Mouse (Mus musculus) C2C12 (cell line): Measurements from ENCODE around the gene A330070K13Rik. TPM values are rescaled to one million over a fixed set of nuclear protein-coding genes. Genes with fewer than 3 reads are reported as not detected.

Experiments used
- H3K27me3 ChIP-seq: one replicate; pipeline ENCODE4 v1.6.1; 2011; ENCODE audit not compliant: control insufficient read depth, insufficient read depth, insufficient read length
- H3K36me3 ChIP-seq: one replicate; pipeline ENCODE4 v1.6.1; 2011; ENCODE audit not compliant: control insufficient read depth, insufficient read depth
- H3K4me3 ChIP-seq: one replicate; pipeline ENCODE4 v1.5.1; 2011; ENCODE audit warnings: mild to moderate bottlenecking, control low read depth; ENCODE audit not compliant: poor library complexity, insufficient read depth, severe bottlenecking
- H3K79me2 ChIP-seq: one replicate; pipeline ENCODE4 v1.6.1; 2011; ENCODE audit not compliant: control insufficient read depth, insufficient read depth
- H3K79me3 ChIP-seq: one replicate; pipeline ENCODE4 v1.6.1; 2011; ENCODE audit warnings: low read depth, control low read depth
- H3ac ChIP-seq: one replicate; pipeline ENCODE3; 2011; ENCODE audit warnings: low read depth; ENCODE audit not compliant: control insufficient read depth, insufficient read length
- CEBPB ChIP-seq: IDR thresholded peaks from one replicate; pipeline ENCODE4 v1.6.1; 2011; ENCODE audit warnings: low read depth, mild to moderate bottlenecking, control low read depth, moderate library complexity
- CTCF ChIP-seq: IDR thresholded peaks from one replicate; pipeline ENCODE4 v1.5.1; 2011; ENCODE audit not compliant: control insufficient read depth, insufficient read depth, insufficient read length
- FOSL1 ChIP-seq: IDR thresholded peaks from one replicate; pipeline ENCODE4 v1.8.0; 2011; ENCODE audit warnings: mild to moderate bottlenecking, low read length; ENCODE audit not compliant: poor library complexity, insufficient read depth, severe bottlenecking
- MAX ChIP-seq: IDR thresholded peaks from one replicate; pipeline ENCODE4 v1.6.1; 2011; ENCODE audit warnings: mild to moderate bottlenecking, control low read depth
- MYOD1 ChIP-seq: IDR thresholded peaks from one replicate; pipeline ENCODE4 v1.6.1; 2011; ENCODE audit warnings: low read depth; ENCODE audit not compliant: control insufficient read depth, insufficient read length
- MYOG ChIP-seq: IDR thresholded peaks from one replicate; pipeline ENCODE4 v1.6.1; 2011; ENCODE audit not compliant: control insufficient read depth, insufficient read length; ENCODE audit errors: extremely low read depth
- USF1 ChIP-seq: IDR thresholded peaks from one replicate; pipeline ENCODE4 v1.6.1; 2011; ENCODE audit warnings: low read depth, mild to moderate bottlenecking, control low read depth, moderate library complexity
- long read RNA-seq, 2 experiments: library from polyadenylated mRNA; unstranded; transcript quantifications; one replicate each; pipeline ENCODE4 v2.0.0; 2019 to 2020
- polyA plus RNA-seq: library from polyadenylated mRNA; unstranded; fragments of >200 nt; fragmentation: generic; extraction: Trizol; gene quantifications from one replicate; pipeline ENCODE4 v1.2.1, GENCODE M21; 2012; ENCODE audit warnings: missing spikeins

The A330070K13Rik gene
- not detected for polyA plus RNA-seq
- long read RNA-seq, experiment 1 = 0 reads
- long read RNA-seq, experiment 2 = 0 reads

DNA sequence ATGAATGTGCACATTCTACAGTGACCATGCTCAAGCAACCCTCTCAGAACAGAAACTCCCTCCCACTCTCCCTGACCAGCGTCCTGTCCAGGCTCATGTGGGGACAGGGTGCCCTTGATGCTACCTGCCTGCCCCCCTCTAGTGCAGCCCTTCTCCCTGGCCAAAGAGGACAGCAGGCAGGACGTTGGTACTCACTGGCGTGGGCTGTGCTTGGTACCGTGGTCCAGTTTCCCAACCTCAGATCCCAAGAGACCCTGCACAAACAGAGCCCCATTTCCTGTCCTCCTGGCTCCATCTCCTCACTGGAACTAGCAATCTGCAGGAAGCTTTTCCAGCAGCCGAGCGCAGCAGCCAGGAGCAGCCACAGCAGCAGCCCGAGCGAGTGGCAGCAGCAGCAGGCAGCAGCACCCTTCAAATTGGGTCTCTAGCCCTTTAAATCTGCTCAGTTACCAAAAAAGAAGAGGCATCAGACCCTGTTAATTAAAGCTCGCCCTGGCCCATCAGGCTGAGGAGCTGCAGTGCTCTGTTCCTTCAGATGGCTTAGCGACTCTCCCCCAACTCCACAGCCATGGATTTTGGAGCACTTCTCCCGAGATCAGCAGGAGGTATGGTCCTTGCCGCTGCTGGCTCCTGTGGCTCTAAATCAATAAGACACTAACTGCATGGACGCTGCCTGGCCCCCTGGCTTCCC is at the start of gene A330070K13Rik:
A330070K13Rik (minus strand) TSS at position 410 of the 691 bp plus-strand sequence.
- Histone ChIP-seq H3K79me2 (no peaks in the 10 kb centered on the region), H3K4me3 (no peak within 1 kb of the TSS), H3ac (no peak within 1 kb of the TSS), H3K79me3 (no peaks in the 10 kb centered on the region), H3K27me3 (peaks cover 3% of the 10 kb centered on the region), H3K36me3 (no peaks in the 10 kb centered on the region)
- TF ChIP-seq MYOG (no peak), USF1 (no peak), CTCF (no peak), MYOD1 (no peak), FOSL1 (no peak), MAX (no peak), CEBPB (no peak)

DNA sequence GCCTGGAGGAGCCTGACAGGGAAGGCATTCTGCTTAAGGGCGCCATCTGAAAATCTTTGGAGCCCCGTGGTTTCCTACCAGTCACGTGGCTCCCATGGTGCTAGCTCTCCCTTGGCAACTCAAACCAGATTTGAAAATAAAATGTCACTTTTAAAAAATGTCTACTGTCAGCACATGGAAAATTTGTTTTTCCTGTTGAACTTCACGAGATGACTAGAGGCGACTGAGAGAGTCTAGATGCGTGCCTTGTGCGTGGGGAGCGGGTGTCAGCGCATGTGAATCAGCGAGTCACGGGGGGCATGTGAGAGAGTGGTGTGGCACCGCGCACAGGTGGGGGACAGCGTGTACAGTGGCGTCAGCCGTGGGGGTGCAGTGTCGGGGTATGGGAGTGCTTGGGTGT is 27.1 kb upstream of the A330070K13Rik start:
- TF ChIP-seq MAX (no peak), FOSL1 (no peak), CEBPB (no peak), CTCF (no peak), USF1 (no peak), MYOD1 (no peak), MYOG (no peak)
- Histone ChIP-seq H3K27me3 (no peaks in the 10 kb centered on the region), H3ac (no peak overlapping the region), H3K36me3 (no peaks in the 10 kb centered on the region), H3K79me3 (no peaks in the 10 kb centered on the region), H3K79me2 (no peaks in the 10 kb centered on the region), H3K4me3 (no peak overlapping the region)

DNA sequence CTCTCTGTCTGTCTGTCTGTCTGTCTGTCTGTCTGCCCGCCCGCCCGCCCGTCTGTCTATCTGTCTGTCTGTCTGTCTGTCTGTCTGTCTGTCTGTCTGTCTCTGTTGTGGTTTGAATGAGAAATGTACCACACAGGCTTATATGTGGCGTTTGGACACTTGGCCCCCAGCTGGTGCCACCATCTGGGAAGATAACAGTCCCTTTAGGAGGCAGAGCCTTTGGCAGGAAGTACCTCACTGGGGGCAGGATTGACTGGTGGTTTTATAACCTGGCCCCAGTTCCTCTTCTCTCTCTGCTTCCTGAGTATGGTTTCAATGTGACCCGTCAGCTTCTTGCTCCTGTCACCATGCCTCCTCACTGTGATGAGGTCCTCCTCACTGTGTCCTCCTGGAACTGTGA is 25.3 kb upstream of the A330070K13Rik start:
- H3K27me3 ChIP-seq = no peaks in the 10 kb centered on the region
- TF ChIP-seq USF1 = no peak
- no peak for TF ChIP-seq MYOD1
- TF ChIP-seq CTCF = no peak
- TF ChIP-seq CEBPB = no peak
- no peak for TF ChIP-seq FOSL1
- H3K79me3 ChIP-seq = no peaks in the 10 kb centered on the region
- no peak overlapping the region for H3K4me3 ChIP-seq
- no peak overlapping the region for H3ac ChIP-seq
- H3K79me2 ChIP-seq = no peaks in the 10 kb centered on the region
- H3K36me3 ChIP-seq = no peaks in the 10 kb centered on the region

DNA sequence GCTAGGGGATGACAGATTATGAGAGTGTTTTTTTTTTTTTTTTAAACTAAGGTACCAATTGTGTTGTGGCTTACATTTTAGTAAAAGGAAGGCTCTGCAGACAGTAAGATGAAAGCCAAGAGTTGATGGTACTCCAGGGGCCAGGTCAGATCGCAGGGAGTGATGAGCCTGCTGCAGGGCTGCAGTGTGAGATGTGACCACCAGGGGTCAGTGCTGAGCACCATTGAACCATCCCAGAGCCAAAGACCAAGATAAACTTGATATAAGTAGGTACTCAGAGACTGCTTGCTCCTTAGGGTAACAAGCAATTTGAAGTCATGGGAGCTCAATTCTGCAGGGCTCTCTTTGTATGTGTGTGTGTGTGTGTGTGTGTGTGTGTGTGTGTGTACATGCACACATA is 20.8 kb upstream of the A330070K13Rik start:
- H3K36me3 ChIP-seq = no peaks in the 10 kb centered on the region
- TF ChIP-seq MYOG (no peak), CTCF (peak; percentile 45), MYOD1 (no peak)

DNA sequence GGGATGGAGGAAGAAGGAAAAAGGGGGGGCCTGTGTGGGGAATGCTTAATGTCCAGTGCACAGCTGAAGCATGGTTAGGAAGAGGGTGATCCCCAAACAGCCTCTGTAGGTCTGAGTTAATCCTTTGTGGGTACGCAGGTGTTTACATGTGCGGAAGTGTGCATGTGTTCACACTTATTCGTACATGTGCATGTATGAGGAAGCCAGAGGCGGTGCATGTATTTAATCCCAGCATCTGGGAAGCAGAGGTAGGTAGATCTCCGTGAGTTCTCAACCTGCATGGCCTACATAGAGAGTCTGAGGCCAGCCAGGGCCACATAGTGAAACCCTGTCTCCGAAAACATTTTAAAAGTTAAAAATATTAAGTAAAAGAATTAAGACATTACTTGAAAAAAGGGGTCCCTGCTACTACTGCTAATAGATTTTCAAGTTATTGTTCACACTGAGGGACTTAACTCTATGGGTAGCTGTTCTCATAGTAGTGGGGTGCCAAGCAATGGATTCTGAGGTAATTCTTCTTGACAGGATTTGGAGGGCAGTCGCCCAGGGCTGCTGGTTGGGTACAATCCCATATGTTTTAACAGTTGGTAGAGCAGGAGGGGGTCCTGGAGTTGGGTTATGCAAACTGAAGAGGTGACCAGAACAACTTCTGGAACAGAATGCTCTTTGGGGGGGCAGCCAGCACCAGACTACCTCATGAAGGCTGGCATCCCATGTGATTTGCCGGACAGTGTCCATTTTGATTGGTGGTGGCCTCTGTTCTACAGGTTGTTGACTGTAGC is 15.9 kb upstream of the A330070K13Rik start:
- TF ChIP-seq MAX (no peak), MYOG (no peak), MYOD1 (no peak), CEBPB (no peak), CTCF (no peak), USF1 (no peak), FOSL1 (no peak)
- H3K79me2 ChIP-seq = no peaks in the 10 kb centered on the region

More for the DNA sequence above, 20.8 kb upstream of the A330070K13Rik start:
- no peaks in the 10 kb centered on the region for H3K79me3 ChIP-seq
- H3K4me3 ChIP-seq = no peak overlapping the region
- no peaks in the 10 kb centered on the region for H3K79me2 ChIP-seq
- no peaks in the 10 kb centered on the region for H3K27me3 ChIP-seq
- H3ac ChIP-seq = no peak overlapping the region

More for the DNA sequence above, 15.9 kb upstream of the A330070K13Rik start:
- no peaks in the 10 kb centered on the region for H3K36me3 ChIP-seq
- no peaks in the 10 kb centered on the region for H3K27me3 ChIP-seq
- no peaks in the 10 kb centered on the region for H3K79me3 ChIP-seq
- no peak overlapping the region for H3ac ChIP-seq
- H3K4me3 ChIP-seq = no peak overlapping the region
